Mouse (Mus musculus): ENCODE measurements around the gene Msantd3. TPM values are rescaled to one million over a fixed set of nuclear protein-coding genes. Genes with fewer than 3 reads are reported as not detected.

The Msantd3 gene
- 0.23 and 0.33 TPM in 2 replicates for polyA plus RNA-seq (2012; ENCODE audit: low replicate concordance)

GRCm38 (mm10) chr4:48539841-48540575, at the start of gene Msantd3:
Gene Msantd3 (plus strand): TSS chr4:48539935.

GRCm38 (mm10) chr4:48584421-48585240, 44.9 kb downstream of the Msantd3 start, which contains the start of gene Tmeff1:
Gene Tmeff1 (plus strand): TSS chr4:48585174.

Other genes starting within 250 kb of the Msantd3 start
- gene Tex10, start 66.5 kb upstream of the Msantd3 start, polyA plus RNA-seq (2012; ENCODE audit: low replicate concordance) = 10.8 TPM in 2 replicates
- 0.68 and 1.6 TPM in 2 replicates for gene Tmeff1, start 45.2 kb downstream of the Msantd3 start, polyA plus RNA-seq (2012; ENCODE audit: low replicate concordance)
- gene Cavin4, start 123.6 kb downstream of the Msantd3 start, polyA plus RNA-seq (2012; ENCODE audit: low replicate concordance) = 0.06 TPM in 1 of 2 replicates, not detected in the other

All from hematopoietic multipotent progenitor cell, adult 10-12 weeks (in vitro differentiated cells).